Mouse (Mus musculus): ENCODE measurements around the gene Olfr799. TPM values are rescaled to one million over a fixed set of nuclear protein-coding genes. Genes with fewer than 3 reads are reported as not detected.

Olfr799 gene
- total RNA-seq (2021), result not detected
- long read RNA-seq, experiment 1, result 0 reads
- long read RNA-seq, experiment 2, result 0 reads

GRCm38 (mm10) chr10:129637184-129637583 is at the start of gene Olfr799:
Gene Olfr799 (plus strand): TSS chr10:129637484.
- DNase-seq (ENCODE audit: low spot score in 2 of 2), result no peak

DNA sequence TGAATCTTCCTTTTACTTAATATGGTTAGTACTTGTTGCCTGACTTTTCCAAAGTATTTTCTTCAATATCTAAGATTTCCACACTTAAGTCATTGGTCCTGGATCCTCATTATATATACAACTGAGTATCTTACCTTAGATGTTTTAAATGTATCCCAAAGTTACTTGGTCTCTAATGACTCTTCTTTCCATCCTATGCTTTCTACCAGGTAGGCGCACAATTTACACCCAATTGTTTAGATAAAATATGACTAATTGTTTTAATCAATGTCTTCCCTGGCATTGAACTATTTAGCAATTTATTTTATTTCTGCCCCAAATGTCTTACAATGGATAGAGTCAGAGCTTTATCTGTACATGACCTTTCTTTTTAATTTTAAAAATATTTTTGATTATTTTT is 24.8 kb upstream of the Olfr799 start, which contains the start of gene Olfr796:
Olfr796 (minus strand) TSS at position 101 of the 400 bp plus-strand sequence.
- DNase-seq (ENCODE audit: low spot score in 2 of 2), result no peak

DNA sequence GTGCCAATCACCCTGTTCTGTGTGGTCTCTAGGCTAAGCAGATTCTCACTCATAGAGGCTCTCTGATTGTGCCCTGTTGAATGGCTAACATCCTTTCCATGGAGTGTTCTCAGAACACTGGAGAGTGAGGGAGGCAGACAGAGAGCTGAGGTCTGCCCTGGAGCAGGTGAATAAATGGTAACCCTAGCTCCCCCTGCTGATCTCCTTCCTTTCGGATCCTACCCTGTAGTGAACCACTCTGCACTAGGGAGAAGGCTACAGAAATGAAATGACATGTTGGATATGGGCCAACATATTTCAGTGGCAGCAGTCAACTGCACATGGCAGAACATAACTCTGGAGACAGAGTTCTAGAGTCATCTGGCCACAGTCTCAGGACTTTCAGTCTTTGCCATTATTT is 15.6 kb upstream of the Olfr799 start:
- DNase-seq (ENCODE audit: low spot score in 2 of 2), result no peak

GRCm38 (mm10) chr10:129623251-129623650 is 14.0 kb upstream of the Olfr799 start:
- no peak for DNase-seq (ENCODE audit: low spot score in 2 of 2)

GRCm38 (mm10) chr10:129627834-129628233 is 9.4 kb upstream of the Olfr799 start, which contains the start of gene Olfr798:
Gene Olfr798 (minus strand): TSS chr10:129627934.
- no peak for DNase-seq (ENCODE audit: low spot score in 2 of 2)

DNA sequence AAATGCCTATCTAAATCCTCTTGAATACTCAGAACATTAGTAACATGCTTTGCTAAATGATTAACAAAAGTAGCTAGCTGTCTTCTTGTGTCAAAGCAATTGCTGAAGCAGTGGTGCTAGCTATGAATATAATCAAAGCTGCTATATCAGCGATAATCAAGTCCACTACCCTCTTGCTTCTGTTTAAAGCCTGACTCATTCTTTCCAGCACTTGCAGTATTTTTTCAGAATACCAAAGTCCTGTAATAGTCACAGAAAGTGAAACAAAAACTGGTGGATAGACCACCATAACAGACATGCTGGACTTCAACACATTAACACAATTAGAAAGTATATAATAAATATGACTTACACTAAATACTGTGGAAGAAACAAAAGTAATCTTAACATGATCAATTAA is 14.5 kb downstream of the Olfr799 start:
- no peak for DNase-seq (ENCODE audit: low spot score in 2 of 2)

DNA sequence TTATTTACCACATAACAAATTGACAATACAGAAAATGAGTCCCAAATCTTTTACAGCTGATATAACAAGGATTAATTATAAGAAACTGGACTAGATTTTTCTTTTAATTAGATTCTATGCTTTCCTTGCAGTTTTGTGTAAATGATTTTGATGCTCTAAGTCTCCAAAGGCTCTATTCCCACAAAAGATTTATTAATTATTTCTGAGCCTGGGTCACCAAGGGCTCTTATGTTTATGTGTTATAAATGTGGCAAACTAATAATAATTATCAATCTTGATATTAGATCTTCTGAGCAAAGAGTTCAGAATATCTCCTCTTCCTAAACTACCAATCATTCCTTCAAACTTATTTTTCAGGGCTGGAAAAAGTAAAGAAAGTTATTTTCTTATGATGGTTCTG is 20.1 kb downstream of the Olfr799 start, which contains the start of gene Olfr800:
Olfr800 (plus strand) TSS at position 301 of the 400 bp plus-strand sequence.
- no peak for DNase-seq (ENCODE audit: low spot score in 2 of 2)

DNA sequence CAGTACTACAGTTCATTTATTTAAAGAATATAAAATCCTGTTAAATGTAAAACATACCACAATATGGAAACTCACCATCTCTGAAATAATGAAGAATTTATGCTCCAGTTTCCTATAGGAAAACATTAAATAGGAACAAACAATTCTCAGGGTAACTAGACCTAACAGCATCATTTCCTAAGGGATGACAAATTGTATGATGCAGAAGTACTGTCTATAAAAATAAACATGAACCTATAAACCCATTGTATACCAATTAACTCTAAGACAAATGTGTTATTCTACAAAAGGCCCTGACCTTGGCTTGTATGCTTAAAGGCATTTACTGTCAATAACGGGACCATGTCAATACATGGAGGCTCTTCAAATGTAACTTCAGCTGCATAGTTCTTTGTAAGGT is 36.5 kb downstream of the Olfr799 start, which contains the start of gene Olfr801:
Olfr801 (minus strand) TSS at position 101 of the 400 bp plus-strand sequence.
- DNase-seq (ENCODE audit: low spot score in 2 of 2), result no peak

- no peak for DNase-seq (ENCODE audit: low spot score in 2 of 2)
Observed at GRCm38 (mm10) chr10:129688069-129688468, 50.8 kb downstream of the Olfr799 start, which contains the start of gene Olfr802. Gene Olfr802 (minus strand): TSS chr10:129688169.

- no peak for DNase-seq (ENCODE audit: low spot score in 2 of 2)
Observed at GRCm38 (mm10) chr10:129694186-129694585, 56.9 kb downstream of the Olfr799 start, which contains the start of gene Olfr803. Gene Olfr803 (minus strand): TSS chr10:129694286.

Other genes starting within 250 kb of the Olfr799 start
- gene Olfr785, start 232.1 kb upstream of the Olfr799 start, total RNA-seq (2021), result not detected
- not detected for gene Olfr786, start 210.2 kb upstream of the Olfr799 start, total RNA-seq (2021)
- not detected for gene Olfr787, start 175.6 kb upstream of the Olfr799 start, total RNA-seq (2021)
- gene Olfr788, start 166.5 kb upstream of the Olfr799 start, total RNA-seq (2021), result not detected
- not detected for gene Olfr789, start 152.7 kb upstream of the Olfr799 start, total RNA-seq (2021)
- gene Olfr790, start 139.0 kb upstream of the Olfr799 start, total RNA-seq (2021), result not detected
- not detected for gene Olfr791, start 115.7 kb upstream of the Olfr799 start, total RNA-seq (2021)
- gene Olfr792, start 98.3 kb upstream of the Olfr799 start, total RNA-seq (2021), result not detected
- gene Olfr794, start 69.8 kb upstream of the Olfr799 start, total RNA-seq (2021), result not detected
- gene Olfr796, start 24.9 kb upstream of the Olfr799 start, total RNA-seq (2021), result not detected
- gene Olfr798, start 9.6 kb upstream of the Olfr799 start, total RNA-seq (2021), result not detected
- not detected for gene Olfr800, start 20.2 kb downstream of the Olfr799 start, total RNA-seq (2021)
- not detected for gene Olfr801, start 36.4 kb downstream of the Olfr799 start, total RNA-seq (2021)
- not detected for gene Olfr802, start 50.7 kb downstream of the Olfr799 start, total RNA-seq (2021)
- gene Olfr803, start 56.8 kb downstream of the Olfr799 start, total RNA-seq (2021), result not detected
- not detected for gene Olfr804, start 65.7 kb downstream of the Olfr799 start, total RNA-seq (2021)
- not detected for gene Olfr805, start 91.9 kb downstream of the Olfr799 start, total RNA-seq (2021)
- gene Olfr806, start 104.4 kb downstream of the Olfr799 start, total RNA-seq (2021), result not detected
- gene Olfr807, start 120.3 kb downstream of the Olfr799 start, total RNA-seq (2021), result not detected
- not detected for gene Olfr808, start 128.0 kb downstream of the Olfr799 start, total RNA-seq (2021)
- gene Olfr809, start 137.2 kb downstream of the Olfr799 start, total RNA-seq (2021), result not detected
- not detected for gene Olfr810, start 157.4 kb downstream of the Olfr799 start, total RNA-seq (2021)
- gene Olfr811, start 166.9 kb downstream of the Olfr799 start, total RNA-seq (2021), result not detected
- not detected for gene Olfr812, start 208.6 kb downstream of the Olfr799 start, total RNA-seq (2021)
- gene Olfr813, start 217.9 kb downstream of the Olfr799 start, total RNA-seq (2021), result not detected
- not detected for gene Olfr814, start 242.4 kb downstream of the Olfr799 start, total RNA-seq (2021)